Mouse (Mus musculus) heart, adult 9 months (tissue): ENCODE data around the gene Map4k2.

Experiments
- DNase-seq, 2 experiments: peaks; one replicate each; pipeline ENCODE4 v3.0.0; 2022; ENCODE audit warnings: low spot score in 2 of 2

Map4k2 gene

DNA sequence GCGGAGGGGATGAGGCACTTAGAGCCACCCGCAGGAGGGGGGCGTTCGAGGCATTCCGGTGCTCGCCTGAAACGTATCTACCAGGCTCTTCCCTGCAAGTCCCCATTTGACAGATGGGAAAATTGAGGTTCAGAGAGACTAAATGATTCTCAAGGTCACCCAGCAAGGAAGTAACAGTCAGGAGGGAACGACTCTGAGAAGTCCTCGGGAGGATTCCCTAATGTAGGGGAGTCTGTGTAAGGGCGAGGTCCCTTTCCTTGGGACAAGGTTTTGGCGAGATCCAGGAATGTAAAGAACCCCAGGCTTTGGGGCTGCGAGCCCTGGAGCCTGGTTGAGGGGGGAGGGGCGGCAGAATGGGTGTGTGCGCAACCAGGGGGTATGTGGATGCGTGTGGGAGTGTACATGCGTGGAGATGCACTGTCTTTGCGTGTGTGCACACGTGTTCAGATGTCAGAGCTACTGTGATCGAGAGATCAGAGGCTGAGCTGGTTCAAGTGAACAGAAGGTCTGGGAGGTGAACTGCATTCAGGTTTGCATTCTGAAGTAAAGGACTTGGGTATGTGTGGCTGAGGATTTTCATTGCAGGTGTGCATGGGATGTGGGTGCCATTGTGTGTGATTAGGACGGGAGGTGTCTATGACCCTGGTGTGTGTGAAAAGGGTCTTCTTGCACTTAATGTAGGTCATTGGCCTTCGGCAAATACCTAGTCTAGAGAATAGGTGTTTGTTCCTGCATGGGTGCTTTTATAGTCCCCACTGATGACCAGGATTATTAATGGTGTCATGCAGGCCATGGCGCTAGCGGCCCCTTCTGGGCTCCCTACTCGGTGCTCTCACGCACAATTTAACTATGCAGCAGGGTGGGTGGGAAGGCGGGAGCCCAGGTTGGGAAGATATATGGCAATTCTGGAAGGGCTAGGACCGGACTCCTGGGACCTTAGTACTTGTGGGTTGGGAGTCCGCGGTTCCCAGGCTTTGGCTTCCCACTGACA lies 59.5 kb downstream of the Map4k2 start:
- DNase-seq, result peak; percentile 43 to 62

DNA sequence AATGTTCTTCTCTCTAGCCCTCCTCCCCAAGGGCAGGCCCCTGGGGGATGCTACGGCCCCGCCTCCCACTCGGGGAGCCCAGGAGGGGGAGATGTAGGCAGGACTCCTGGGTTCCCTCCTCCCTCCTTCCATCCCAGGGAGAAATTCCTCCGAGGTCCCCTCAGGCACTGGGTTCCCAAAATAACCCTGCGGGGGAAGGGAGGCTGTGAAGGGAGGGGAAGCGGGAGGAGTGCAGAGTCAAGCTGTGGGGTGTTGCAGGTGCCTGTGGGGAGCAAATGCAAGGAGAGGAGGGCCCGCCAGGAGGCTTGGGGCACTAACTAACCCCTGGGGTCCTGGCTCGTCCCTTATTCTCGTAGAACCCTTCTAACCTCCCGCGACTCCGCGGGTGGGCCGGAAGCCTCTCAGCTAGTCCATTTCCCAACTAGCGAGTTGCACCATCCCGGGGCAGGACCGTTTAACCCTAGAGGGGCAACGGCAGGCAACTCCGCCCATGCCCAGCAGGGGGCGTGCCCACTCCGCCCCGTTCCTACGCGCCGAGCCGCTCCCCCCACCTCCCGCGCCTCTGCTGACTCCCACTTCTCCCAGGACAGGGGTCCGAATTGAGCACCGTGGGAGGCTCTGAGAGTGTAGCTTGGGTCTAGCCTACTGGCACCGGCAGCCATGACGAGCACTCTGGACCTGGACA lies 60.3 kb downstream of the Map4k2 start:
- peak; percentile 87 to 89 for DNase-seq

DNA sequence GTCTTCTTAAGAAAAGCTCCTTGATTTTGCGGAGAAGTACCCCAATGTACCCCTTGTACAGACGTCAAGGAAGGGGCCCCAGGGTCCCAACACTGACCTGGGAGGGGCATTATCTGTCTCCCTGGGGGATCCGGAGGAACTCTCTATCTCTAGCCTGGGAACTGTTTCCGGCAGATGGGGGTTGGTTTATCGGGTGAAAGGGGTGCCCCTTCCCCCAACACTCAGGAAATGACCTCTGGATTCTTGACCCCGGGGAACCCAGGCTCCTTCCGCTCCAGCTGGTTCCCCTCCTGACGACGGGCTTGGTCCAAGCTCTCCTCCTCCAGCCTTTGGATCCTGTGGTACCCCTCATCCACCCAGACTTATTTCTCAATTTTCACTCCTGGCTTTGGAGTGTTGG lies 61.0 kb downstream of the Map4k2 start:
- DNase-seq, result peak; percentile 73 to 83

DNA sequence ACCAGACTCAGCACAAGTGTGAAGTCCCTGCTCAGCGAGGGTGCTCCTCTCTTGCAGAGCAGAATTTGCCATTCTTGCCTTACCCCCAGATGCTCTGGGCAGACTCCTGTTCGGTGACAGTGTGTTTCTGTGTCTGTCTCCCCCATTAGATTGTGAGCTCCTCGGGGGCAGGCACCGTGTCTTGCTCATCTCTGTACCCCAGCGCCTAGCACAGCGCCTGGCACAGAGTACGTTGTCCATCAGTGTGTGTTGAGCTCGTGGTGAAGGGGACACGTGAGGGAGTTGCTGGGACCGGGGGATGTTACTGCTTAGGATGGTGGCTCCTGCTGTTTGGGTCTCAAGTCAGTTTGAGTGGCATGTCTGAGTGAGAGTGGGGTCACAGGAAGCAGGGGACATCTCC lies 62.9 kb downstream of the Map4k2 start:
- DNase-seq, result no peak
